Mouse (Mus musculus) megakaryocyte, embryonic 14.5 days (primary cell): ENCODE results near the gene 2610028H24Rik. TPM values are rescaled to one million over a fixed set of nuclear protein-coding genes. Genes with fewer than 3 reads are reported as not detected.
A peak's percentile ranks its signal among the peaks of the same experiment; 100 is the strongest.

Source experiments
- H3K27me3 ChIP-seq: replicated peaks from 2 replicates; pipeline ENCODE3; 2012; ENCODE audit warnings: inconsistent platforms
- H3K36me3 ChIP-seq: replicated peaks from 2 replicates; pipeline ENCODE3; 2012; ENCODE audit warnings: low read length, inconsistent platforms, mixed read lengths
- H3K4me1 ChIP-seq: 2 replicates; pipeline ENCODE4 v1.6.1; 2012; ENCODE audit warnings: inconsistent platforms
- H3K4me3 ChIP-seq: replicated peaks from 2 replicates; pipeline ENCODE3; 2012; ENCODE audit warnings: moderate library complexity, mild to moderate bottlenecking, inconsistent platforms
- H3K9me3 ChIP-seq: 2 replicates; pipeline ENCODE4 v1.6.1; 2012; ENCODE audit warnings: inconsistent platforms
- FLI1 ChIP-seq: IDR thresholded peaks from 2 replicates; pipeline ENCODE4 v1.6.1; 2012; ENCODE audit warnings: low read length, inconsistent platforms, mixed read lengths
- GATA1 ChIP-seq: IDR thresholded peaks from 3 replicates; pipeline ENCODE4 v1.6.1; 2012; ENCODE audit warnings: mixed read lengths, low read length, inconsistent platforms, borderline replicate concordance
- polyA plus RNA-seq: library from polyadenylated mRNA; stranded (reverse); fragments of >175 nt; gene quantifications from 2 replicates; pipeline ENCODE4 v1.2.3, GENCODE M21; 2012; ENCODE audit warnings: low replicate concordance; ENCODE audit not compliant: insufficient read depth

Gene 2610028H24Rik
- polyA plus RNA-seq, 1 experiment, result not detected

- Histone ChIP-seq H3K4me3 (no peak overlapping the region), H3K4me1 (peaks cover 56% of the 10 kb centered on the region), H3K36me3 (no peaks in the 10 kb centered on the region), H3K9me3 (no peaks in the 10 kb centered on the region), H3K27me3 (peaks cover 4% of the 10 kb centered on the region)
- TF ChIP-seq FLI1, result no peak
- no peak for TF ChIP-seq GATA1
Measured at GRCm38 (mm10) chr10:76447406-76448229, 1.3 kb upstream of the 2610028H24Rik start.

- Histone ChIP-seq H3K4me3 (no peak overlapping the region), H3K9me3 (peaks cover 26% of the 10 kb centered on the region), H3K27me3 (peaks cover 10% of the 10 kb centered on the region), H3K4me1 (0 out of 2 replicates have a peak, but pooled peaks cover 5% of the 10 kb centered on the region), H3K36me3 (peaks cover 4% of the 10 kb centered on the region)
- no peak for TF ChIP-seq FLI1
- no peak for TF ChIP-seq GATA1
Measured at GRCm38 (mm10) chr10:76455289-76455688, 6.4 kb downstream of the 2610028H24Rik start.

- Histone ChIP-seq H3K4me3 (no peak overlapping the region), H3K36me3 (peaks cover 47% of the 10 kb centered on the region), H3K9me3 (peaks cover 32% of the 10 kb centered on the region), H3K4me1 (no peaks in the 10 kb centered on the region), H3K27me3 (peaks cover 4% of the 10 kb centered on the region)
- TF ChIP-seq FLI1, result no peak
- no peak for TF ChIP-seq GATA1
Measured at GRCm38 (mm10) chr10:76461255-76461654, 12.4 kb downstream of the 2610028H24Rik start.

- H3K36me3 ChIP-seq, result peaks cover 52% of the 10 kb centered on the region
- TF ChIP-seq FLI1 (no peak), GATA1 (no peak)
- peaks cover 2% of the 10 kb centered on the region for H3K27me3 ChIP-seq
- no peaks in the 10 kb centered on the region for H3K4me1 ChIP-seq
- peaks cover 32% of the 10 kb centered on the region for H3K9me3 ChIP-seq
- H3K4me3 ChIP-seq, result no peak overlapping the region
Measured at GRCm38 (mm10) chr10:76462312-76462711, 13.4 kb downstream of the 2610028H24Rik start.

- H3K4me3 ChIP-seq, result no peak overlapping the region
- peaks cover 3% of the 10 kb centered on the region; the same call in 1 of the 2 replicates for H3K4me1 ChIP-seq
Measured at GRCm38 (mm10) chr10:76462721-76463120, 13.8 kb downstream of the 2610028H24Rik start.

GRCm38 (mm10) chr10:76468203-76469162 lies 19.6 kb downstream of the 2610028H24Rik start, which contains the start of the genes Mcm3ap and Ybey:
Mcm3ap (plus strand) TSS chr10:76468927.
Ybey (minus strand) TSS chr10:76469114.
- H3K27me3 ChIP-seq, result no peaks in the 10 kb centered on the region
- H3K9me3 ChIP-seq, result no peaks in the 10 kb centered on the region
- H3K4me1 ChIP-seq, result peaks cover 41% of the 10 kb centered on the region
- peaks cover 62% of the 10 kb centered on the region for H3K36me3 ChIP-seq
- peak; percentile 94; the same call in 1 of the 2 replicates for TF ChIP-seq FLI1
- no peak for TF ChIP-seq GATA1
- peak within 1 kb of the TSS; percentile 99 for H3K4me3 ChIP-seq

More at GRCm38 (mm10) chr10:76462721-76463120, 13.8 kb downstream of the 2610028H24Rik start:
- H3K36me3 ChIP-seq, result peaks cover 52% of the 10 kb centered on the region
- TF ChIP-seq GATA1 (no peak), FLI1 (no peak)
- H3K27me3 ChIP-seq, result peaks cover 2% of the 10 kb centered on the region
- H3K9me3 ChIP-seq, result peaks cover 30% of the 10 kb centered on the region

GRCm38 (mm10) chr10:76473759-76474158 lies 24.9 kb downstream of the 2610028H24Rik start:
- no peaks in the 10 kb centered on the region for H3K9me3 ChIP-seq
- peaks cover 86% of the 10 kb centered on the region for H3K36me3 ChIP-seq
- peaks cover 50% of the 10 kb centered on the region for H3K4me1 ChIP-seq
- no peaks in the 10 kb centered on the region for H3K27me3 ChIP-seq
- TF ChIP-seq FLI1 (no peak), GATA1 (no peak)
- peak overlapping the region; percentile 65 for H3K4me3 ChIP-seq

GRCm38 (mm10) chr10:76480851-76481250 lies 32.0 kb downstream of the 2610028H24Rik start:
- Histone ChIP-seq H3K4me1 (peaks cover 21% of the 10 kb centered on the region), H3K36me3 (peaks cover 99% of the 10 kb centered on the region), H3K9me3 (no peaks in the 10 kb centered on the region), H3K27me3 (no peaks in the 10 kb centered on the region), H3K4me3 (no peak overlapping the region)
- TF ChIP-seq GATA1, result no peak
- TF ChIP-seq FLI1, result no peak

GRCm38 (mm10) chr10:76481480-76481879 lies 32.6 kb downstream of the 2610028H24Rik start:
- TF ChIP-seq GATA1 (no peak), FLI1 (no peak)
- no peaks in the 10 kb centered on the region for H3K9me3 ChIP-seq
- H3K4me1 ChIP-seq, result peaks cover 27% of the 10 kb centered on the region
- no peak overlapping the region for H3K4me3 ChIP-seq
- H3K36me3 ChIP-seq, result peaks cover 99% of the 10 kb centered on the region
- no peaks in the 10 kb centered on the region for H3K27me3 ChIP-seq

GRCm38 (mm10) chr10:76486302-76486701 lies 37.4 kb downstream of the 2610028H24Rik start:
- Histone ChIP-seq H3K4me1 (peaks cover 71% of the 10 kb centered on the region), H3K36me3 (peaks cover 91% of the 10 kb centered on the region), H3K9me3 (no peaks in the 10 kb centered on the region), H3K27me3 (no peaks in the 10 kb centered on the region), H3K4me3 (peak overlapping the region; percentile 56)
- no peak for TF ChIP-seq FLI1
- TF ChIP-seq GATA1, result no peak
